Mouse (Mus musculus): ENCODE measurements around the gene Wipf2. TPM values are rescaled to one million over a fixed set of nuclear protein-coding genes. Genes with fewer than 3 reads are reported as not detected.
"Not testable (repeated sequence)": the region's sequence is repeated elsewhere in the genome, so short reads cannot be mapped to it uniquely, and the experiment has no call there.

The Wipf2 gene
- polyA plus RNA-seq (2016; fragmentation: Nextera tagmentation; extraction: Ambion mirVana) = 5.0 and 5.4 TPM in 2 replicates

DNA sequence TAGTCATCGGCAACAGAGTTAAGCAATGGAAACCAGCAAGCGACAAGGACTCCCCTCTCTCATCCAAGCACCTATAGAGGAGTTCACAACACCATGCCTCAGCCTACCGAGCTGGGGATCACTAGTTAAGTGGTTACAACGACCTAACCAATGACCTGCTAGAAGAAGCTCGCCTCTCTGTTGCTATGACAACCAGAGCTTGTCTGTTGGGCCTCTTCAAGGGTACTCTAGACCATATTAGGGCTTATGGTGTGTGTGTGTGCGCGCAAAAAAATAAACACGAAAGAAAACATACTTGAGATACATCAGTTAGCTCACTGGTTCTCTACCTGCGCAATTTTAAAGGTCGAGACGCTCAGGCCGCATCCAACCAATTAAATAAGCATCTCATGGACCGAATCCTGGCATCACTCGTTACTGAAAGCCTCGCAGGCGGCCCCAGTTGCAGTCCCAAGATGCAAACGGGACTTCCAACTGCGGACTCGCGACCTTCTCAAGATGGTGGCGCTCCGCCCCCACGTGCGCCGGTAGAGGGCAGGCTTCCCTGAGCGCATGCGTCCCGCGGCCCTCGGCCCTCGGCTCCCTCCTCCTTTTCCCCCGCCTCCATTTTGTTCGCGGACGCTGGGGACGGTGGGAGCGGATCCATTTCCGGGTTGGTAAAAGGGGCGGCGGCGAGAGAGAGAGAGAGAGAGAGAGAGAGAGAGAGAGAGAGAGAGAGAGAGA, at the start of gene Wipf2:
Gene Wipf2, plus strand, starts transcription at position 611 of the 723 bp plus-strand sequence.
- H3K27me3 ChIP-seq (replicated peaks; ENCODE audit: low read depth, poor library complexity, severe bottlenecking) = no peaks in the 10 kb centered on the region
- H3K36me3 ChIP-seq (replicated peaks) = peaks cover 24% of the 10 kb centered on the region
- no peaks in the 10 kb centered on the region for H3K9me3 ChIP-seq
- WGBS = 7% methylated on average over 38 of the region's 41 CpGs
- peaks cover 24% of the 10 kb centered on the region for H3K4me1 ChIP-seq
- peak within 1 kb of the TSS; percentile 68 for H3K4me3 ChIP-seq
- peak within 1 kb of the TSS; percentile 96 for H3K27ac ChIP-seq (replicated peaks)
- DNase-seq (ENCODE audit: low spot score) = peak; percentile 98

DNA sequence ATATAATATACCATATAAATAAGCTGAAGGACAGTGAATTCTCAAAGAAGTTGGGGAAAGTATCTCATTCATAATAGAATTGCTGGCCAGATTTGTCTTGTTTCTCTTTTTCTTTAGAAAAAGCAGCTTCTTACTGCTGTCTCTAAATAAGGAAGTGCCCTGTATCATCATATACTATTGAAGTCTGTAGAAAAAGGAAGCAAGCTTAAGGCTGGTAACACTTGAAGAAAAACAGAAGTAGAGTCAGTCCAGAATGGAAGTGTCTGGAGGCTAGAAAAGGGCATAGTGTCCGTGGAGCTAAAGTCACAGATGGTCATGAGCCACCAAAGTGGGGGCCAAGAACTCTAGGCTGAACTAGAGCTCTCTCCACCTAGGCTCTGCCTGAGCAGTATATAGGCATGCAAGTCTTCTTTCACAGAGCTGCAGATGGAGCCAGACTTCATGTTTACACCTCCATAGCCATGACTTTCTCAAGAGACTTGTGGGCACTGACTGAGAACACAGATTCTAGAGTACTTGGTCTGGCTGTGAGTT, 46.7 kb upstream of the Wipf2 start:
- Histone ChIP-seq H3K36me3 (replicated peaks) (peaks cover 100% of the 10 kb centered on the region), H3K9me3 (no peaks in the 10 kb centered on the region)
- 97% methylated on average over 1 of the region's 1 CpGs for WGBS

DNA sequence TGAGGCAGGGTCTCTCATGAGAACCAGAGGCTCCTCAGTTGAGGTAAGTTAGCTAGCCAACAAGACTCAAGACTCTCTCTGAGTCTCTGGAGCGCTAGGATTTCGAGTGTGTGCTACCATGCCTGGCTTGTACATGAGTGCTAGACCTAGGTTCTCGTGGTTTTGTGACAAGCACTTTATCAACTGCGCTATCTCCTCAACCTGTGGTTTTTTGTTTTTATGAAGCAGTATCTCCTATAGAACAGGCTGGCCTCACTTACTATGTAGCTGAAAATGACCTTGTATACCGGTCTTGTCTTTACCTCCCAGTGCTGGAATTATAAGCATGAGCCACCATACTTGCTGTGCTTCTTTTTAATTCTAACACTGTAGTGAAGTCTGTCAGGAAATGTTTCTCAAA, 42.5 kb upstream of the Wipf2 start:
- Histone ChIP-seq H3K9me3 (no peaks in the 10 kb centered on the region), H3K4me3 (no peak overlapping the region), H3K27me3 (replicated peaks; ENCODE audit: low read depth, poor library complexity, severe bottlenecking) (no peaks in the 10 kb centered on the region), H3K27ac (replicated peaks) (no peak overlapping the region), H3K4me1 (no peaks in the 10 kb centered on the region), H3K36me3 (replicated peaks) (peaks cover 100% of the 10 kb centered on the region)
- 96% methylated on average over 5 of the region's 5 CpGs for WGBS
- no peak for DNase-seq (ENCODE audit: low spot score)

More for the DNA sequence above, 46.7 kb upstream of the Wipf2 start:
- Histone ChIP-seq H3K4me3 (no peak overlapping the region), H3K27me3 (replicated peaks; ENCODE audit: low read depth, poor library complexity, severe bottlenecking) (no peaks in the 10 kb centered on the region), H3K4me1 (no peaks in the 10 kb centered on the region), H3K27ac (replicated peaks) (no peak overlapping the region)
- DNase-seq (ENCODE audit: low spot score) = no peak

DNA sequence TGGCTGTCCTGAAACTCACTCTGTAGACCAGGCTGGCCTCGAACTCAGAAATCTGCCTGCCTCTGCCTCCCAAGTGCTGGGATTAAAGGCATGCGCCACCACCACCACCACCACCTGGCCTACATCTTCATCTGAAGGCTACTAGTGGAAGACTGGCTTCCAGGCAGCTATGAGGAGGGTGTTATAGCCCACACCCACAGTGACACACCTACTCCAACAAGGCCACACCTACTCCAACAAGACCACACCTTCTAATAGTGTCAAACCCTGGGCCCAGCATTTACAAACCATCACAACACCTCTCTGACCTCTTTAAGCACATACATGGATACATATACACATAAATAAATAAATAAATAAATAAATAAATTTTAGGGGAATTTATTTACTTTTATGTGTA, 37.4 kb upstream of the Wipf2 start:
- H3K4me3 ChIP-seq; H3K27me3 ChIP-seq (replicated peaks; ENCODE audit: low read depth, poor library complexity, severe bottlenecking); H3K4me1 ChIP-seq; DNase-seq (ENCODE audit: low spot score); H3K27ac ChIP-seq (replicated peaks); H3K9me3 ChIP-seq: not testable (repeated sequence)
- peaks cover 100% of the 10 kb centered on the region for H3K36me3 ChIP-seq (replicated peaks)
- 97% methylated on average over 2 of the region's 2 CpGs for WGBS

DNA sequence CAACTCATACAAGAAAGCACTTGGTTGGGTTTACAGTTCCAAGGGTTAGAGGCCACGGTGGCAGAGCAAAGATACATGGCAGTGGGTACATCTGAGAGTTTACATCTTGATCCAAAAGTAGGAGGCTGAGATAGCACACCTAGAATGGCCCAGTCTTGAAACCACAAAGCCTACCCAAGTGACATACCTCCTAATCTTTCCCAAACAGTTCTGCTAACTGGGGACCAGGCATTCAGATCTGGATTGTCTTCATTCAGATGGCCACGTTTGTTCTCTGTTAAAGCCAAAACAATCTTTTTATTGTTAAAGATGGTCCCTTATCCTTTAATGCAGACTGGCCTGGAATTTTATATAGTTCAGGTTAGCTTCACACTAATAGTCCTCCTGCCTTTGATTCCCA, 35.6 kb upstream of the Wipf2 start:
- WGBS = 89% methylated on average over 2 of the region's 2 CpGs
- H3K36me3 ChIP-seq (replicated peaks) = peaks cover 100% of the 10 kb centered on the region
- no peak for DNase-seq (ENCODE audit: low spot score)
- no peak overlapping the region for H3K4me3 ChIP-seq
- no peaks in the 10 kb centered on the region for H3K27me3 ChIP-seq (replicated peaks; ENCODE audit: low read depth, poor library complexity, severe bottlenecking)
- H3K27ac ChIP-seq (replicated peaks) = no peak overlapping the region
- no peaks in the 10 kb centered on the region for H3K9me3 ChIP-seq
- no peaks in the 10 kb centered on the region for H3K4me1 ChIP-seq

DNA sequence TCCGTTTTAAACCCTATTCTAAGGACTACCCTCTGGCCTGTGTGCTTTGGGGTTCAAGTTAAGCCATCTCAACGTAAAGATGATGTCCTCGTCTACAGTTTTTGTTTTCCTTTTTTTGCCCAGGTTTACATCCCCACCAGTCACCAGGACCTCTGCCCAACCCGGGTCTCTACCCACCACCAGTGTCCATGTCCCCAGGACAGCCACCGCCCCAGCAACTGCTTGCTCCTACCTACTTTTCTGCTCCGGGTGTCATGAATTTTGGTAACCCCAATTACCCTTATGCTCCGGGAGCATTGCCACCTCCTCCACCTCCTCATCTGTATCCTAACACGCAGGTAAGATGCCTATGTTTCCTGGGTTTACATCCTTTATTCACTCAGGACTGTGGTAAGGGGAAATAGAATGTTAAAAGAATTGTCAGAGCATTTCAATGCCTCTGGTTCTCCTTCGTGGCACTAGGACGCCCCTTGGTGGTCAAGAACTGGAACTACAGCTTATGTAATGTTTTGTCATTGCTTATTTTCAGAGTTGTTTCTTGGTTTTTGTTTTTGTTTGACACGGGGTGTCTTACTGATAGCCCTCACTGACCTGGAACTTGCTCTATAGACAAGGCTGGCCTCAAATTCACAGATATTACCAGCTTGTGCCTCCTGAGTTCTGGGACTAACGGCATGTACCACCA, 34.2 kb upstream of the Wipf2 start:
- 77% methylated on average over 12 of the region's 12 CpGs for WGBS
- Histone ChIP-seq H3K27me3 (replicated peaks; ENCODE audit: low read depth, poor library complexity, severe bottlenecking) (no peaks in the 10 kb centered on the region), H3K36me3 (replicated peaks) (peaks cover 100% of the 10 kb centered on the region), H3K27ac (replicated peaks) (no peak overlapping the region), H3K9me3 (no peaks in the 10 kb centered on the region), H3K4me3 (no peak overlapping the region), H3K4me1 (no peaks in the 10 kb centered on the region)
- no peak for DNase-seq (ENCODE audit: low spot score)

DNA sequence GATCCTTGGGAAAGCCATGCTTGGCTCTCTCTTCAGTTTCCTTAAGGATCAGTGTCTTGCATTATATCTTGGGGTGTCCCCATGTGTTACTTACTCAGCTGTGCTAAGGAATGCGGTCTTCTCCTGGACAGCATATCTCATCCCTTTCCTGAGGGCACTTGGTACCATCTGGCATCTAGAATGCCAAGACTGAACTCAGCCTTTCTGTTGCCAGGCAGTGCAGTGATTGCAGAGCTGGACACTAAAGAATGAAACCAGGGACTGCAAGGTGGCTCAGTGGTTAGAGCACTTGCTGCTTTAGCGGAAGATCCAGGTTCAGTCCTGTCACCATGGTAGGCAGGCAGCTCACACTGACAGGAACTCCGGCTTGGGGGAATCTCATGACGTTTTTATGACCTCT, 33.6 kb upstream of the Wipf2 start:
- 85% methylated on average over 4 of the region's 4 CpGs for WGBS
- no peaks in the 10 kb centered on the region for H3K9me3 ChIP-seq
- H3K27me3 ChIP-seq (replicated peaks; ENCODE audit: low read depth, poor library complexity, severe bottlenecking) = no peaks in the 10 kb centered on the region
- DNase-seq (ENCODE audit: low spot score) = no peak
- no peak overlapping the region for H3K4me3 ChIP-seq
- H3K36me3 ChIP-seq (replicated peaks) = peaks cover 100% of the 10 kb centered on the region
- H3K27ac ChIP-seq (replicated peaks) = no peak overlapping the region
- H3K4me1 ChIP-seq = peaks cover 5% of the 10 kb centered on the region; the same call in 1 of the 2 replicates

DNA sequence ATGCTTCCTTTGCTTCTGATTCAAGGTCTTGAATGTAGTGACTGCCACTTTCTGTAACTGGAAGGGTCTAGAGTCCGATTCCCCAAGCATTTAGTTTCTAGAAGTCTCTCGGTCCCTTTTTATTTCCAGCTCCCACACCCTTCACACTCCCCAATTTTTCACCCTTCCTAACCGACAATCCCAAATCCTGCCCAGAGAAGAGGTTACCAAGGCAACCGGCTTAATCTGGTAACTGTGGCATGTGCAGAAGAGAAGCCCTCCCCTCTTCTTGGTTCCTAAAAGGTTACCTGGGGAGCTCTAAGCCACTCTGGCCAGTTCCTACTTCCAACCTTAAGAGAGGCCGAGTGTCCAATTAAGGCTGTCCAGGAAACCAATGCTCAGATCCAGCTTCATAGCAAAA, 28.1 kb upstream of the Wipf2 start:
- no peak overlapping the region for H3K27ac ChIP-seq (replicated peaks)
- H3K4me1 ChIP-seq = peaks cover 47% of the 10 kb centered on the region
- no peak for DNase-seq (ENCODE audit: low spot score)
- peaks cover 46% of the 10 kb centered on the region for H3K36me3 ChIP-seq (replicated peaks)
- no peak overlapping the region for H3K4me3 ChIP-seq
- H3K9me3 ChIP-seq = no peaks in the 10 kb centered on the region
- H3K27me3 ChIP-seq (replicated peaks; ENCODE audit: low read depth, poor library complexity, severe bottlenecking) = peaks cover 42% of the 10 kb centered on the region
- 47% methylated on average over 5 of the region's 5 CpGs for WGBS

DNA sequence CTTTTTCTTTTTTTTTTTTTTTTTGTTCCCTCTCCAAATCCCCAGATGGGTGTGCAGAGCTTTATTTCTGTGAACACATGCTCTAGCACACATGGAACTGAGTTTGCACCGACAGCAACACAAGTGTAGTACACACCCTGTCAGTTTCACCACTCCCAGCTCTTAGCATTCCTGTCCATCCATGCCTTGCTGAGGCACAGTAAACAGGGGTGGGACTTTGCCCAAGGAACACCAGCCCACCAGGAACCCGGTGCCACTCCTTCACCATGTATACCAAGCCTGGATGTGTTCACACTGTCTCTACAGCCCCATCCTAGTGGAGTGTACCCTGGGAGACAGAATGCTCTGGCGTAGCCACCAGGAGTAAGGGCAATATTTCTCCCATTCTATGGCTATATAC, 27.7 kb upstream of the Wipf2 start:
- peaks cover 47% of the 10 kb centered on the region for H3K4me1 ChIP-seq
- 63% methylated on average over 3 of the region's 3 CpGs for WGBS
- peak overlapping the region; percentile 71 for H3K4me3 ChIP-seq
- no peaks in the 10 kb centered on the region for H3K9me3 ChIP-seq
- peaks cover 45% of the 10 kb centered on the region for H3K27me3 ChIP-seq (replicated peaks; ENCODE audit: low read depth, poor library complexity, severe bottlenecking)
- H3K36me3 ChIP-seq (replicated peaks) = peaks cover 42% of the 10 kb centered on the region
- DNase-seq (ENCODE audit: low spot score) = no peak
- no peak overlapping the region for H3K27ac ChIP-seq (replicated peaks)

DNA sequence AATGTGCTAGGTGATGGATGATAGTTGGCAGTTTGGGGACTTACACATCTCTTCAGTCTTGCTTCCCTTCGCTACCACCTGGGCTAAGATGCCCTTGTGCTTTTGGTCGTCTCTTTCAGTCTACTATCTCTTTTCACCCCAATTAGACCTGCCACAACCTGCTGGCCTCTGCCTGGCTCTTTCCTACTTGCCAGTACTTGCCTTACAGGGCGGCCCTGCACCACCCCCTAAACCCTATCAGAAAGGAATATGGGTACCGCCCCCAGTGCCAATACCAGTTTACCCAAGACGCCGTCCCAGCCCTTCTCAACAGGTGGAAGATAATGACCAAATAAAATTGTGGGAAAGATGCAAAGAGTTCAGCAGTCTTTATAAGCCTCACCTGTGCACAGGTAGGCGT, 27.3 kb upstream of the Wipf2 start:
- H3K9me3 ChIP-seq = no peaks in the 10 kb centered on the region
- 22% methylated on average over 7 of the region's 7 CpGs for WGBS
- peak overlapping the region; percentile 71 for H3K4me3 ChIP-seq
- no peak for DNase-seq (ENCODE audit: low spot score)
- H3K4me1 ChIP-seq = peaks cover 47% of the 10 kb centered on the region
- H3K36me3 ChIP-seq (replicated peaks) = peaks cover 38% of the 10 kb centered on the region
- H3K27me3 ChIP-seq (replicated peaks; ENCODE audit: low read depth, poor library complexity, severe bottlenecking) = peaks cover 47% of the 10 kb centered on the region
- peak overlapping the region; percentile 76; the same call in 1 of the 2 replicates for H3K27ac ChIP-seq (replicated peaks)

DNA sequence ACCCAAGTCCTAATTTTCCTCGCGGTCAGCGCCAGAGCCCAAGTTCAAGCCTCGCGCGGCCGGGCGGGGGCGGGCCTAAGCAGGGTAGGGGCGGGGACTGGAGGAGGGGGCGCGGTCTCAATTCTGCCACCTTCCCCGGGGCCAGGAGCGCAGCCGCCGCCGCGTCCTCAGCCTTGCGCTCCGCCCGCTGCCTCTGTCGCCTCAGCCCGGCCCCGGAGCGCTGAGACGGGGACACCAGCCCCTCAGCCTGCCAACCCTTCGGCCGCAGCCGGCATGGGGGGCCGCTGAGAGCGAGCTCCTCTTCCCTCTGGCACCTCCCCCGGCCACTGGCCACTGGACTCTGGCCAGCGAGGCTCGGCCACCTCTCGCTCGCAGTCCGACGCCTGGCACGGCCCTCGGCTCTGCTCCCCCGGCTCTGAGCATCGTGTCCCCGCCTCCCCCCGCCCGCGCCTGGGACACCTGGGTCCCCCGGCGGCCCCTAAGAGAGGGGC, 26.7 kb upstream of the Wipf2 start, which contains the start of gene Rapgefl1:
Gene Rapgefl1, plus strand, starts transcription at position 135 of the 491 bp plus-strand sequence.
- under 1% methylated on average over 48 of the region's 48 CpGs for WGBS
- H3K27ac ChIP-seq (replicated peaks) = peak within 1 kb of the TSS; percentile 76
- peaks cover 32% of the 10 kb centered on the region for H3K36me3 ChIP-seq (replicated peaks)
- H3K4me3 ChIP-seq = peak within 1 kb of the TSS; percentile 71
- H3K4me1 ChIP-seq = peaks cover 47% of the 10 kb centered on the region
- H3K9me3 ChIP-seq = no peaks in the 10 kb centered on the region
- peak; percentile 91 for DNase-seq (ENCODE audit: low spot score)
- H3K27me3 ChIP-seq (replicated peaks; ENCODE audit: low read depth, poor library complexity, severe bottlenecking) = peaks cover 47% of the 10 kb centered on the region

DNA sequence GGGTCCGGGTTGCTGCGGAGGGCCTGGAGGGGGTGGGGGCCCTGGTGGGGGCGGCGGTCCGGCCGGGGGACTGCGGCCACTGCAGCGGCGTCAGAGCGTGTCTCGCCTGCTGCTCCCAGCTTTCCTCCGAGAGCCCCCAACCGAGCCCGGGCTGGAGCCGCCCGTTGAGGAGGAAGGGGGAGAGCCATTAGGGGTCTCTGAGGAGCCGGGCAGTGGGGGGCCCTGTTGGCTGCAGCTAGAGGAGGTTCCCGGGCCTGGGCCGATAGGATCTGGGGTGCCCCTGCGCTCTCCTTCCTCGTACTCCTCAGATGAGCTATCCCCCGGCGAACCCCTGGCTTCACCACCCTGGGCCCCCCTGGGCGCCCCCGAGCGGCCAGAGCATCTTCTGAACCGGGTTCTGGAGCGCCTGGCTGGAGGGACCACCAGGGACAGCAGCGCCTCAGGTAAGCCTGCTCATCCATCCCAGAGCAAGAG, 26.2 kb upstream of the Wipf2 start:
- WGBS = under 1% methylated on average over 29 of the region's 29 CpGs
- Histone ChIP-seq H3K9me3 (no peaks in the 10 kb centered on the region), H3K4me1 (peaks cover 47% of the 10 kb centered on the region), H3K36me3 (replicated peaks) (peaks cover 27% of the 10 kb centered on the region), H3K27me3 (replicated peaks; ENCODE audit: low read depth, poor library complexity, severe bottlenecking) (peaks cover 47% of the 10 kb centered on the region), H3K4me3 (peak overlapping the region; percentile 71), H3K27ac (replicated peaks) (peak overlapping the region; percentile 76)
- peak; percentile 45 for DNase-seq (ENCODE audit: low spot score)
